Mouse (Mus musculus) kidney, adult 2 months (tissue): ENCODE results near the gene Ccdc106.

Experiments
- CTCF ChIP-seq: fragments of 200-500 bp; conservative IDR thresholded peaks from 2 replicates; pipeline ENCODE4 v1.5.1; 2011; ENCODE audit warnings: low read depth, mild to moderate bottlenecking, control low read depth, low read length, moderate library complexity, mixed read lengths; ENCODE audit not compliant: insufficient read depth, insufficient read length
- POLR2A ChIP-seq: fragments of 200-500 bp; IDR thresholded peaks from one replicate; pipeline ENCODE4 v1.6.1; 2011; ENCODE audit warnings: low read depth, low read length, control low read depth

DNA sequence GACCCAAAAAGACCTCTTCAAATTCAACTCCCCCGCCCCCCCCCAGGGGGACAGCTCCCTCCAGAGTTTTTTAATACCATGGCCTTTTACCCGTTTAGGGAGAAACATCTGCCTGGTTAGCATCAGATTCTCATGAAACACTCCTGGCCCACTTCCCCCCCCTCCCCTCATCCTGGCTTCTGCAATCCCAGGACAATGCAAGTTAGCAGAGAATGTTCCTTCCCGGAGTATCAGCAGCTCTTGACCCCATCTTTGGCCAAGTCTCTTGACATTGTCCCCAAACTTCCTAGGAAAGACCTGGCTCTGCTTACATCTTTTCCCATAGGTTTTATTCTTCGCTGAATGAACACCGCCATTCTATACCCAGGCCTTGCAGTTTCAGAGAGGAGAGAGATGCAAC, 844 bp downstream of the Ccdc106 start:
- no peak for TF ChIP-seq CTCF
- no peak for TF ChIP-seq POLR2A
